Mouse (Mus musculus): Measurements from ENCODE around the gene Abhd14a.

GRCm38 (mm10) chr9:106466721-106467120, 19.2 kb upstream of the Abhd14a start:
- TF ChIP-seq POLR2AphosphoS5 (IDR thresholded peaks at IDR 0.05; ENCODE audit: insufficient replicate concordance, low read depth, low read length), result no peak
- TF ChIP-seq CTCF (IDR thresholded peaks at IDR 0.05; ENCODE audit: low read depth, low read length), result no peak
- no peak for TF ChIP-seq GATA1 (IDR thresholded peaks at IDR 0.05; ENCODE audit: borderline replicate concordance, low read length)
